Mouse (Mus musculus) liver, postnatal 0 days (tissue): ENCODE measurements around the gene Tmcc3. TPM values are rescaled to one million over a fixed set of nuclear protein-coding genes. Genes with fewer than 3 reads are reported as not detected.

ENCODE experiments used
- ATAC-seq: fragments of 200-750 bp; cut with Nextera tagmentation; 2 replicates; pipeline ENCODE4 v1.8.0; 2017; ENCODE audit warnings: mild to moderate bottlenecking, moderate library complexity
- DNase-seq: peaks from one replicate; pipeline ENCODE4 v3.0.0-alpha.2; 2016
- H3K27ac ChIP-seq: fragments of 300-500 bp; sonication (generic); 2 replicates; pipeline ENCODE4 v1.5.1; 2014; ENCODE audit warnings: antibody characterized with exemption, moderate library complexity, mild to moderate bottlenecking, low read depth
- H3K27me3 ChIP-seq: fragments of 300-500 bp; sonication (generic); 2 replicates; pipeline ENCODE4 v1.6.1; 2014; ENCODE audit warnings: low read length, control low read depth, mixed read lengths; ENCODE audit not compliant: insufficient read depth
- H3K36me3 ChIP-seq: fragments of 300-500 bp; sonication (generic); replicated peaks from 2 replicates; pipeline ENCODE4 v1.6.1; 2014; ENCODE audit warnings: mild to moderate bottlenecking, control low read depth, low read length, moderate library complexity, mixed read lengths; ENCODE audit not compliant: insufficient read depth
- H3K4me1 ChIP-seq: fragments of 300-500 bp; sonication (generic); 2 replicates; pipeline ENCODE4 v1.6.1; 2014; ENCODE audit warnings: antibody characterized with exemption, mild to moderate bottlenecking, control low read depth; ENCODE audit not compliant: insufficient read depth
- H3K4me2 ChIP-seq: fragments of 300-500 bp; sonication (generic); 2 replicates; pipeline ENCODE4 v1.6.1; 2014; ENCODE audit warnings: low read depth, mild to moderate bottlenecking, low read length, moderate library complexity, mixed read lengths
- H3K4me3 ChIP-seq: fragments of 300-500 bp; sonication (generic); 2 replicates; pipeline ENCODE4 v1.5.1; 2014; ENCODE audit warnings: low read depth, low read length
- H3K9ac ChIP-seq: fragments of 300-500 bp; sonication (generic); replicated peaks from 2 replicates; pipeline ENCODE4 v1.6.1; 2014; ENCODE audit warnings: mild to moderate bottlenecking, moderate library complexity
- H3K9me3 ChIP-seq: fragments of 300-500 bp; sonication (generic); 2 replicates; pipeline ENCODE4 v1.6.1; 2016; ENCODE audit warnings: mild to moderate bottlenecking, control low read depth, low read length, mixed read lengths
- CTCF ChIP-seq: sonication (generic); IDR thresholded peaks from 2 replicates; pipeline ENCODE4 v1.5.1; 2016; ENCODE audit warnings: antibody characterized with exemption, low read depth
- EP300 ChIP-seq: IDR thresholded peaks from 2 replicates; pipeline ENCODE4 v1.6.1; 2016; ENCODE audit warnings: antibody characterized with exemption, low read depth, mild to moderate bottlenecking
- WGBS: fragments of 180-500 bp; shearing (Covaris S2); extraction: QIAGEN DNeasy Blood & Tissue Kit; methylation state at CpG from one replicate; pipeline ENCODE4 v1.1.7; 2014; ENCODE audit not compliant: insufficient replicate concordance; 5-methylcytosine and 5-hydroxymethylcytosine counted together
- polyA plus RNA-seq: library from polyadenylated mRNA; unstranded; fragments of >200 nt; fragmentation: Nextera tagmentation; extraction: Ambion mirVana; gene quantifications from 2 replicates; pipeline ENCODE4 v1.2.1, GENCODE M21; 2015

Tmcc3 gene
- polyA plus RNA-seq, 1 experiment from 2014 or later, result 6.6 TPM

DNA sequence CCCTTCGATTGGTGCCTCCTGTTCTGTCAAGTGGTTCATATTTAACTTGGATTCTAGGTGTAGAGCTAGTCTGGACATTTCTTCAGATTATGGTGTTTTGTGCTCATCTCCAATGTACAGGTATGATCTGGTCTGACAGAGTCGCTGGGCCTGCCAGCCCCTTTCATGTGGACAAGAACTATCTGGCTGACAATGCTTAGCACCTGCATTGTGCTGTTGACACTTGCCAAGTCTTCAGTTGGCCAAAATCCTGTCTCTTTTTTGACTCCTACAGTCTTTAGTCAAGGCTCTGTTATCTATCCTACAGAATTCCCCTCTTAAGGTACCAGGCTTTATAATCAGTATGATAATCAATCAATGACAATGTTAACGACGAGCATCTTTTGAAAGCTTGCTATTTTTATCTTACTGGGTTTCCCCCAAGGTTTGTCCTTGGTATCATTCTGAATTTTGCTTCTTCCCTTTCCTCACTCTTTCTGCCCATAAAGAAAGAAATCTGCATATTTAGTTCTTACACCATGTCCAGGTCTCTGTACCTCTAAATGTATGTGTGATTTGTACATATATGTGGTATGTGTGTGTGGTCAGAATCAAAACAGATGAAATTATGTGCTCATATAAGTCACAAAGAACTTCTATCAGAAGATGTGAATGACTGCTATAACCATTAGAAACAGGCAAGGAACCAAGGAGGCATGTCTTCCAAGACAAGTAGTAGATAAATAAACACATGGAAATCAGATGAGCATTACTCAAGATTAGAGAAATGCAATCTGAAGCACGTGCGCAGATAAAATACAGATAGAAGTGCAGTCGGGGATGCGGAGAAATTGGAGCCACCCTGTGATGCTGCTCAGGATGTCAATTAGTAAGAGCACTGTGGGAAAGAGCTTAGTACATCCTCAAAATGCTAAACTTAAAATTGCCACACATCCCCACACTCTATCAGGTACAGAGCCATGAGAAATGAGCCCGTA, 41.4 kb downstream of the Tmcc3 start:
- DNase-seq (no peak), ATAC-seq (no peak)
- Histone ChIP-seq H3K27ac (no peak overlapping the region), H3K4me3 (no peak overlapping the region), H3K36me3 (no peaks in the 10 kb centered on the region), H3K9ac (no peak overlapping the region), H3K9me3 (no peaks in the 10 kb centered on the region), H3K4me1 (peaks cover 10% of the 10 kb centered on the region; the same call in 1 of the 2 replicates), H3K4me2 (no peak overlapping the region), H3K27me3 (no peaks in the 10 kb centered on the region)
- 81% methylated on average over 9 of the region's 9 CpGs for WGBS
- TF ChIP-seq CTCF (no peak), EP300 (no peak)

- Histone ChIP-seq H3K4me1 (peaks cover 10% of the 10 kb centered on the region; the same call in 1 of the 2 replicates), H3K27me3 (no peaks in the 10 kb centered on the region), H3K4me2 (no peak overlapping the region), H3K27ac (no peak overlapping the region), H3K9ac (no peak overlapping the region), H3K4me3 (no peak overlapping the region), H3K9me3 (no peaks in the 10 kb centered on the region), H3K36me3 (no peaks in the 10 kb centered on the region)
- DNase-seq (no peak), ATAC-seq (no peak)
- WGBS, result 43% methylated on average over 4 of the region's 4 CpGs
- TF ChIP-seq EP300, result no peak
- TF ChIP-seq CTCF, result no peak
Measured at GRCm38 (mm10) chr10:94354005-94354404, 42.3 kb downstream of the Tmcc3 start.

DNA sequence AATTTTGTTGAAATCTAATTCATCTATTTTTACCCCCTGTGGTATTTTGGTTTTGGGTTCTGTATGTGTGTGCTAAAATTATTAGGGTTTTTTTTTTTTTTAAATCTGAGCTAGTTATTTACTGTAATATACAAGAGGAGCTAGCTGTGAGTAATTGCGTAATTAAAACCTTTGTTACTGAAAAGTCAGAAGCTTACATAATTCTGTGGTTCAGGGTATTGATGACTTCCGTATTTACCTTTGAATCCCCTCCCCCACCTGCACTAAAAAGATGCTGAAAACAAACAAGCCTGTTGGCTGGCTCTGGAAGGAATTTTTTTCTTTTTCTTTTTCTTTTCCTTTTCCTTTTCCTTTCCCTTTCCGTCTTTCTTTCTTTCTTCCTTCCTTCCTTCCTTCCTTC, 42.7 kb downstream of the Tmcc3 start:
- Histone ChIP-seq H3K9ac (no peak overlapping the region), H3K4me1 (peaks cover 10% of the 10 kb centered on the region; the same call in 1 of the 2 replicates), H3K4me2 (no peak overlapping the region), H3K27ac (no peak overlapping the region), H3K4me3 (no peak overlapping the region), H3K36me3 (no peaks in the 10 kb centered on the region), H3K27me3 (no peaks in the 10 kb centered on the region), H3K9me3 (no peaks in the 10 kb centered on the region)
- TF ChIP-seq CTCF (no peak), EP300 (no peak)
- ATAC-seq, result no peak
- 49% methylated on average over 3 of the region's 3 CpGs for WGBS
- no peak for DNase-seq

- peaks cover 10% of the 10 kb centered on the region; the same call in 1 of the 2 replicates for H3K4me1 ChIP-seq
- no peak for DNase-seq
Measured at GRCm38 (mm10) chr10:94356504-94357169, 44.9 kb downstream of the Tmcc3 start.

DNA sequence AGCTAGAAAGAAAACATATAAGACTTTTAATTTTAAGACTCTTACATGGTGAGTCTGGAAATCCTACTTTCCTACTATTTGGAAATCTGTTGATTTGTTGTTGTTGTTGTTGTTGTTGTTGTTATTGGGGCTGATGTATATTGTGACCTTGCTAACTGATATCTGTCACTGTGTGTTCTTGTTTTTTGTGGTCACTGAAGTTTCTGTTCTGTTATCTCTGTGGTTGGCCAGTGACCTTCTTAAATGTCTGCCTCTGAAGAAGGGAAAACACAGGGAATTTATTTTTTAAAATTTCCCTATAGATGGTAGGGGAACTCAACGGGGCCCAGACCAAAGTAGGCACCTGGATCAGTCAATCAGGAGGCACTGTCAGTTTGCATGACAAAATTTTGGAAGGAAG, 48.9 kb downstream of the Tmcc3 start:
- no peaks in the 10 kb centered on the region for H3K27me3 ChIP-seq
- WGBS, result 56% methylated on average over 1 of the region's 1 CpGs
- peaks cover 2% of the 10 kb centered on the region; the same call in 1 of the 2 replicates for H3K4me1 ChIP-seq
- no peaks in the 10 kb centered on the region; the same call in 1 of the 2 replicates for H3K9me3 ChIP-seq
- ATAC-seq (no peak), DNase-seq (no peak)
- no peak overlapping the region for H3K27ac ChIP-seq
- H3K36me3 ChIP-seq, result no peaks in the 10 kb centered on the region
- H3K4me3 ChIP-seq, result no peak overlapping the region
- TF ChIP-seq EP300, result no peak
- TF ChIP-seq CTCF, result no peak
- H3K4me2 ChIP-seq, result no peak overlapping the region
- no peak overlapping the region for H3K9ac ChIP-seq

More at GRCm38 (mm10) chr10:94356504-94357169, 44.9 kb downstream of the Tmcc3 start:
- TF ChIP-seq CTCF, result no peak
- no peak for TF ChIP-seq EP300
- Histone ChIP-seq H3K27ac (no peak overlapping the region), H3K4me2 (peak overlapping the region; percentile 37), H3K4me3 (0 out of 2 replicates have a peak overlapping the region, but pooled peaks have one; percentile 10), H3K36me3 (no peaks in the 10 kb centered on the region), H3K27me3 (no peaks in the 10 kb centered on the region), H3K9ac (no peak overlapping the region), H3K9me3 (no peaks in the 10 kb centered on the region)
- ATAC-seq, result no peak
- 37% methylated on average over 13 of the region's 13 CpGs for WGBS

DNA sequence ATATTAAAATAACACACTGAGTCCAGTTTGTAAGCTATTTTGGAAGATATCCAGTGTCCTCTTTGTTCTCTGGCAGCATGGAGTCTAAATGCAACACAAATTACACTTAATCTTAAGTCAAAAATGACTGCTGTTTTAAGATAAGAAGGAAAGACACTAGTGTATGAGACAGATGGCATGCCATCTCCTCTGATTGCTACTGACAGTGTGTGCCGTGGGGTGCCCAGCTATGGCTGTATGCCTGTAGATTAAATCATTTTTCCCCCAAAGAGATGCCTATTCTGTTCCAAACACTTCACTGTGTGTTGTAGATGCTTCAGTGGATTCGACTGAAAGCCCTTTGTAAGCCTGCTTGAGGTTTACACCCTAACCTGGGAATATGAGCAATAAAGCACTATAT, 59.5 kb downstream of the Tmcc3 start:
- no peaks in the 10 kb centered on the region for H3K9me3 ChIP-seq
- no peak overlapping the region for H3K27ac ChIP-seq
- no peaks in the 10 kb centered on the region for H3K36me3 ChIP-seq
- DNase-seq (no peak), ATAC-seq (peak; percentile 31; the same call in 1 of the 2 replicates)
- TF ChIP-seq CTCF (no peak), EP300 (peak; percentile 73)
- H3K4me2 ChIP-seq, result no peak overlapping the region
- H3K9ac ChIP-seq, result no peak overlapping the region
- no peaks in the 10 kb centered on the region for H3K4me1 ChIP-seq
- WGBS, result 52% methylated on average over 2 of the region's 2 CpGs
- H3K27me3 ChIP-seq, result no peaks in the 10 kb centered on the region
- no peak overlapping the region for H3K4me3 ChIP-seq
